Mouse (Mus musculus): Measurements from ENCODE around the gene Pqlc2.

The Pqlc2 gene

DNA sequence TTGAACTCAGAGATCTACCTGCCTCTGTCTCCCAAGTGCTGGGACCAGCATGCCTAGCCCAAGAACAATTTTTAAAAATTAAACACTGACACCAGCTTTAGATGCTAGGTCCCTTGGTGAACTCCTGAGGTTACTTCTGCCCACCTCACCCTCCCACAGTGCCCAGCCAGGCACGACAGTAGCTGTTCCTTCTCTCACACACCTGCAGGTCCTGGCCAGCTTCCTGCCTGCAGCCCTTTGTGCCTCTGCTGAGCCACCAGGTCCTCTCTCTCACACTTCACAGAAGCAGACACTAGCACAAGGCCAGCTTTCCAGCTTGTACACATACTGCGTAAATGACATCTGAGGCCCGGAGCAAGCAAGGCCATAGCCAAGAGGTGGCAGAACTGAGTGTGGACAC lies 5.0 kb downstream of the Pqlc2 start:
- no peak for DNase-seq (ENCODE audit: low read depth, low spot score)

DNA sequence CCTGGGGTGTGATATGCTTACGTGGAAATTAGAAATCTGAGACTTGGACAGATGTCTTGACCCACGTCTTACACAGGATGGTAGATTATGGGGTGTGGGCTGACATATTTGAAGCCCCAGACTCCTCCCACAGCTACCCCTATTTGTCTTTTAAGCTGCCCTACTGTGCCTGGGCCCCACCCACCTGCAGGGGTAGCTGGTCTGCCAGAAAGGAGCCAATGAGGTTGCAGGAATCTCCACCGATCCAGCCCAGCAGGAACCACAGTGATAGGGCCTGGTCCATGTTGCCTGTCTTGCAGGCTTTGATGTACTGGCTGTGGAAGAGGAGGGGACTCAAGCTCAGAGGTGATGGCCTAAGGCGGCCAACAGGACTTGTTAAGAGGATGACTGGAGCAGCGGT lies 8.3 kb downstream of the Pqlc2 start:
- no peak for DNase-seq (ENCODE audit: low read depth, low spot score)

DNA sequence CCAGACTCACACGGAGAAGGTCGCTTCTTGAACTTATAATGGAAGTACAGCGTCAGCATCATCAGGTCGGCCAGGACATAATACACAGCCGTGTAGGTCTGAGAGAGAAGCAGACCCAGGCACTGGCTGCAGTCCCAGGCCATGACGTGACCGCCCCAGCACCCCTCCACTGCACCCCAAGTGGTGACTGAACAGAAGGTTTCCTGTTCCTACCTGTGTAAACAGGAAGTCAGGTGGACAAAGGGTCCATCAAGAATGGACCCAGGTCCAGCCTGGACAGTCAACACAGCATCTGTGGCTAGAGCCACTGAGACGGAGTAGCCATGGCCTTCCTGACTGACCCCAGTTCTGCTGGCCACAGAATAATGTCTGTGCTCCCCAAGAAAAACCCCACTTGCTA lies 8.7 kb downstream of the Pqlc2 start:
- DNase-seq (ENCODE audit: low read depth, low spot score): no peak

DNA sequence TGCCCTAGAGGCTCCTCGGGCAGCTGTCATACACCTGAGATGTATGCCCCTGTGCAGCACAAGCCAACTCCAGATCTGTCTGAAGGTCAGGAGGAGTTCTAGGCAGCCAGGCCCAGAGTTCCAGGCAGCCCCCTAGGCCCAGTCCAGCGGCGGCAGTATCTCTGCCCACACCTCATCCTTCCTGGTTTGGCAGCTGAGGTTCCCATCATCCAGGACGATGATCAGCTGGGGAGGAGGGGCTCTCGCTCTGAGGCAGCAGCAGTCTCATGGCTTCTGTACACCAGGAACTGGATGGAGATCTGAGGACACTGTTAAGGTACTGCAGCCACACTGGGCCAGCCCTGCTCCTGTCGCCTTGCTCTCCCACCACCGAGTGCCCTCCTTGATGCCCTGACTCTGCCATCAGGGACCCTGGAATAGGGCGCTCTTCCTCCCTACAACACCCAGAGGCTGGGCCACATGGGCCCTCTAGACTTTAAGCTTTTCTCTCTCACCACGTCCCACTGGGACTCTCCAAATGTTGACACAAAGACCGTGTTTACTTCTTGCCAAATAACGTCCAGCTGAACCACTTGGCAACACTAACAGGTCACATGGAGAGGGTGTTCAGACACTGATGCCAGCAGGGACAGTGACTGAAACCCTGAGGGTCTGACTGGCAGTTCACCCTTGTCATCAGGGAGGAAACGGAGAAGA lies 11.7 kb downstream of the Pqlc2 start:
- no peak for DNase-seq (ENCODE audit: low read depth, low spot score)

DNA sequence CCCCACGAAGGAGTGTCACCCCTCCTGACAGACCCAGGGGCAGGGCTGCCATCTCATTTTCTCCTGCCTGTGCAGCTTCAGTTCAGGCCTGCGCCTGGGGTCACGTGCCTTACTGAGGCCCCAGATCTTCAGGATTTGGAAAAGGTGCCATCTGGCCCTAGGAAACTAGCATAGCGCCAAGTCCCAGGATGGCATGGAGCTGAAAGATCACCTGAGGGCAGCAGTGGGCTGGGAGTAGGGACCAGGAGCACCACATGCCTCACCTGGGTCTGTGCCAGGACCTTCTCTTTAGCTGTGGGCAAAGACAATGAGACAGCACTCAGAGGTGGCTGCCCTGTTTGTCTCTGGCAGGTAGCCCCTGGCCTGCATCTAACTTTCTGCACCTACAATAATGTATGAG lies 12.9 kb downstream of the Pqlc2 start:
- no peak for DNase-seq (ENCODE audit: low read depth, low spot score)

DNA sequence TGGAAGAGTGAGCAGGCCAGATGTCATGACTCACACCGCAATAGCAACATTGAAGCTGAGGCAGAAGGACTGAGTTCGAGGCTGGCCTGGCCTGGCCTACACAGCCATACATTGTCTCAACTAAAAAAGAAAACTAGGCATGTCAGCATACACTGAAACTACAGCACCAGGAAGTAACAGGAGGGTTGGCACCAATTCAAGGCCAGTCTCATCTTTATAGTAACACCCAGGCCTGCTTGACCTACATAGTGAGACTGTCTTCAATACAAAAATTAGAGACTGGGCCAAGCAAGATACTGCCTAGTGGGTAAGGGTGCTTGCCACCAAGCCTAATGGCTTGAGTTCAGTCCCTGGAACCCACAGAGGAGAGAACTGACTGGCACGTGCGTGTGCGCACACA lies 18.5 kb downstream of the Pqlc2 start:
- DNase-seq (ENCODE audit: low read depth, low spot score): no peak

DNA sequence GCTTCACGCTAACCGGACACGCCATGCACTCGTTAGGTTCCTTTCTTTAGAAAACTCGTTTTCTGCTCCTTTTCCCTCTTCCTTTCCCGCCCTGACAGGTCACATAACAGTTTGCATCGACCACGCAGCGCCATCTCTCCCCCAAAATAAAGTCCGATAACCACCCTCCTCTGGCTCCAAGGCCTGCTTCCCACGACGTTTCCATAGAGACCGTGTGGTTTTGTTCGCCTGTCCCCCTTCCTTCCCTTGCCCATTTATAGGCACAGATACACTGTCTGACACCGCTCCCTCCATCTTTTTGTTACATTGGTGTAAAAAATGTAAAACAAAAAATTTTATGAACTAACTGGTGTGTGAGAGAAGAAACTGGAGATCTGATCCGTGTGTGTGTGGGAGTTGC lies 19.4 kb downstream of the Pqlc2 start:
- no peak for DNase-seq (ENCODE audit: low read depth, low spot score)

DNA sequence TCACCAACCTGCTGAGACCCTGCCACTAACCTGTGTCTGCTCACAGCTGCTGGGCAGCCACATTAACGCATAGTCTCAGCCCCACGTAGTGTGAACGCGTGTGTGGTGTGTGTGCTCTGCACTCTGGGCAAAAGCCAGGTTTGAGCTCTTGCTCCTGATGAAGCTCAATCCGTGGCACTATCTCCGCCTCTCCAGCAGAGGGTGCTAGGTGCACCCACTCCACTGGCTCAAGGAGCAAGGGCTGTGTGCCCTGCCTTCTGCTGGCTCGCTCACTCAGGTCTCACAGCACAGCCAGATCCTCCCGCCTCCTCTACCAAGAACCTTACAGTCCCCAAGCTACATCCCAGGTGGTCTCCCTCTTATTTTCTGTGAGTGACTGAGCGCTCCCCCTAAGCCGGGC lies 21.5 kb downstream of the Pqlc2 start:
- no peak for DNase-seq (ENCODE audit: low read depth, low spot score)

DNA sequence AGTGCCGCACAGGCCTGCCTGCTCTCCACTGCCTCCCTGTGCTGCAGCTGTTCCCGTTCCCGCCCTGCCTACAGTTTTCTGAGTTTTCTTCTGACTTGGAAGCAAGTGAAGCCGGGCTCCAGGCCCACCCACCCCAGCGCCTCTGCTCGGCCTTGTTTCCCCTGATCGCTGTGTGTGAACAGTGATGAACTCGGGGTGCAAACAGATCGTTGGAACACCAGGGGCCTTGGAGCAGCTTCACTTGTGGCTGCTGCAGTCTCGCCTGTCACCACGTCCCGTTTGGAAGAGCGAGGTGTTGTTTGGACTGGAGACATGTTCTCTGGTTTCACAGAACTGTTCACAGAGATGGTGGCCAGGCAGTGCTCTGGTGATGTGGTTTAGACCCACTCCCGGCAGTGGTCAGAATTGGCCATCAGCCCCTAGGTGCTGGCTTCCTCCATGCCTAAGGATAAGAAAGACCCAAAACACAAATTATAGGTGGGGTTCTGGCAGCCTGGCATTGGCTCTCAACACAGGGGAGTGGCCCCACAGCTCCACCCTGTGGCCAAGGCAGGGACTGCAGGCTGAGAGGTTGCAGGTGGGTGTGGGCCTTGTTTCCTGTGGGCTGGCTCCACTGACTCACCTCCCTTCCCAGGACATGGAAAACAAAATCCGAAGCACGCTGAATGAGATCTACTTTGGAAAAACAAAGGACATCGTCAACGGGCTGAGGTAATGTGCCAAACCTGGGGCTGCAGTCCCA lies 23.2 kb downstream of the Pqlc2 start:
- DNase-seq (ENCODE audit: low read depth, low spot score): no peak

DNA sequence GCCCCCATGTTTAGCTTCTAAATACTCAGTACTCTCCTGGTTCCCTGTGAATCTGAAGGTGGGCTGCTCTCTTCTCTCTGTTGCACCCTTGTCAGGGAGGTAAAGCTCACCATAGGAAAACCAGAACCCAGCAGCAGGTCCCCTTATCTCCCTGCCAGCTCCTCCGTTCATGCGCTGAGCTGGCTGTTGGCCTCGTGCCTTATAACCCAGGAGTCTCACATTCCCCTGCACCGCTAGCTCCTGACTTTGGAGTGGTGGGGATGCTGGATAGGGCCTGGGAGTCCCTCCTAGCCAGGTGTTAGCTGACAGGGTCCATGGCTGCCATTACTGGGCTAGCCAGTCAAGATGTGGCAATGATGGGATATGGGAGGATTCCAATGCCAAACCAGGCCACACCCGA lies 24.3 kb downstream of the Pqlc2 start:
- DNase-seq (ENCODE audit: low read depth, low spot score): no peak

DNA sequence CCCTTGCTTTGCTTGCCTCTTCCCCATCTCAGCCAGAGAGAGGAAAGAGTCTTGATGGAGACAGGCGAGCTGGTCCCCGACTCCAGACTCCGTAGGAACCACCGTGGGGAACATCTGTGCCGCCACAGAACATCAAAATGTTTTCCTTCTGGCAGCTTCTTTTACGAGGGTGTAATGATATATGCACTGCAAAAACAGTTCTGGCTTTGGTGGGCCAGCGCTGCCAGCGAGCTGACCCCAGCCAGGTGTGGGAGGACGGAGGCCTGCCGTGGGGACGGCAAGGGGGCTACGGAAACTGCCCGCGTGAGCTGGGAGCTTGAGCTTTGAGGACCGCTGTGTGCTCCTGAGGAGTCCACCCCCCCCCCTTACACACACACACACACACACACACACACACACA lies 25.6 kb downstream of the Pqlc2 start:
- no peak for DNase-seq (ENCODE audit: low read depth, low spot score)

DNA sequence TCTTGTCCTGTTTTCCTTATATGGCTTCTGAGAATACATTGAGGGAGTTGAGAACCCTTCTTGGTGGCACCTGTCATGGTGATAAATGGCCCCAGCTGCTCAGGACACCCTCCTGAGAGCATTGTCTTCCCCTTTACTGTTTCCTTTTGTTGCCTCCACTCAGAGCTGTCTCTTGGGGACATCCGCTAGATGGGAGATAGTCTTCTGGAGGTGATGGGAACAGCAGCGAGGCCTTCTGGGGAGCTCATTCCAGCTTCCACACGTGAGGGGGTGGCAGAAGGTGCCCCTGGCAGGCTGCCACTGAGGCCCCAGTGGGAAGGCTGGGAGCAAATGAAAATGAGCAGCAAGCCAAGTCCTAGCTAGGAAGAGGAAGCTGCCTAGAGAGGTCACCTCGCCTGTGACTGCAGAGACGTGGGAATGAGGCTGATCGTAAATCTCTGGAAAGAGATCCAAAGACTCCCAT lies 27.5 kb downstream of the Pqlc2 start:
- DNase-seq (ENCODE audit: low read depth, low spot score): no peak

DNA sequence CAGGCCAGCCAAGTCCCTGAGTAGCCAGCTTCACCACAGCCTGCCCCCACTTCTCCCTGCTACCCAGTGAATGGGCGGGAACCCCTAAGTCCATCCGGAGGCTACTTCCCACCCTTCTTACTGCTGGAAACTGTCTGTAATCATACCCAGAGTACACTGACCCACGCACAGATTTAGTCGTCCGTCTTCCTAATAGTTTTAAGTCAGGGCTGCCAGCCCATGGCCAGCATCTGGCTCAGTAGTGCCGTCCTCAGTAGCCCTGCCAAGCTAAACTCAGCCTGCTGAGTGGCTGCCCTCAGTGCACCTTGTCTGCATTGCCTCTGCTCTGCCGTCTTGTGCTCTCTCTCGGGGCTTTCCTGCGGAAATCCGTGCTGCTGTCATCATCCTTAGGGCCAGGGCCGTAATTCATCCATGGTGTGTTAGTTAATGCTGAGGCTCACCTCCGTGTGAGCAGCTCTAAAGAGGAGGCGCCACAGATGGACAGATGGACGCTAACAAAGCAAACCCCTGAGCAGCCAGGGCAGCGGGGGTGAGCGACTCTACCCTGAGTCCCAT lies 28.6 kb downstream of the Pqlc2 start:
- no peak for DNase-seq (ENCODE audit: low read depth, low spot score)

DNA sequence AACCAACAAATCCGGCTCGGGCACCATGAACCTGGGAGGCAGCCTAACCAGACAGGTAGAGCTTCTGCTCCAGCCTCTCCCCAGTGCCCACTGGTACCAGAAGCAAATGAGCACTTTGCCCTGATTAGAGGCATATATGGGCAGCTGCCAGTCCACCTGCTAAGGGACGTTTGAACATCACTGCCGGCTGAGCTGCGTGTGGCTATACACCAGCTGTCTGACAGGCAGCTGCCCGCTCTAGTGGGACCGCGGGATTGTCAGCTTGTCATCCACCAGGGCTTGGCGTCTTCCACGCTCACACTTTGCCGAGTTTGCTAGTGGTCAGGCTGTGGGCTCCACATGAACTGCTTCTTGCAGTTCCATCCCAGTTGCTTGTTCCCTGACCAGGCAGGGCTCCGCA lies 30.0 kb downstream of the Pqlc2 start:
- no peak for DNase-seq (ENCODE audit: low read depth, low spot score)

DNA sequence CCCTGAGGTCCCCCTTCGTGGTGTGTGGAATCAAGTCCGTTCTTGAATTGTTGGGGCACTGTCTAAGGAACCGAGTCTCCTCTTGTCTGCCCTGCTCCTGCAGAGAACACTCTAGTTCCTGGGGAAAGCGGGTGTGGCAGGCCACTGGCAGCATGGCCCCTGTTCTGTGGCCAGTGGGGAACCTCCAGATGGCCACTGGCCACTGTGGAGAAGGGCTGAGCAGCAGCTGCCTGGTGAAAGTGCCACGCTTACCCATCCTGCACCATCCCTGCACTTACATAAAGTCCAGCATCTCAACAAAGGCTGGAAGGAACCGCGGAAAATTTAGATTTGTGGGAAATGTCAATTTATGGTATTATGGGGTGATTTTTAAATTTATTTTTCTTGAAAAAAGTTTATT lies 34.1 kb downstream of the Pqlc2 start:
- DNase-seq (ENCODE audit: low read depth, low spot score): no peak

DNA sequence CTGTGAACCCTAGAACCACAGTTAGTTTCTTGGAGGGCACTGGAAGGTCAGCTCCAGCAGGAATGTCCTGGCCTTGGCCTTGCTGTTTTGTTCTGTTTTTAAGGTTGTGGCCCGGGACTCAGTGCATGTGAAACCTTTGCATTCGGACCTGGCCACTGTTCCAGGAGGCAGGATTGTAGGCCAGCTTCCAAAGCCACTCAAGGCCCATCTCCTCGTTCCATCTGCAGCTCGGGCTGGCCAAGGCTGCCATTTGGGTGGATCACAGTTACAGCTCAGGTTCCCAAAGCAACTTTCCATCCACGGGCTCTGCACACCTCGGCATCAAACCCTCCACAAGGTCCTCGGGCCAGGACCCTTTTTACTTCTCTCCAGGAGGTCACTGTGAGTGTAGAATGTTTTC lies 35.9 kb downstream of the Pqlc2 start:
- DNase-seq (ENCODE audit: low read depth, low spot score): no peak

DNA sequence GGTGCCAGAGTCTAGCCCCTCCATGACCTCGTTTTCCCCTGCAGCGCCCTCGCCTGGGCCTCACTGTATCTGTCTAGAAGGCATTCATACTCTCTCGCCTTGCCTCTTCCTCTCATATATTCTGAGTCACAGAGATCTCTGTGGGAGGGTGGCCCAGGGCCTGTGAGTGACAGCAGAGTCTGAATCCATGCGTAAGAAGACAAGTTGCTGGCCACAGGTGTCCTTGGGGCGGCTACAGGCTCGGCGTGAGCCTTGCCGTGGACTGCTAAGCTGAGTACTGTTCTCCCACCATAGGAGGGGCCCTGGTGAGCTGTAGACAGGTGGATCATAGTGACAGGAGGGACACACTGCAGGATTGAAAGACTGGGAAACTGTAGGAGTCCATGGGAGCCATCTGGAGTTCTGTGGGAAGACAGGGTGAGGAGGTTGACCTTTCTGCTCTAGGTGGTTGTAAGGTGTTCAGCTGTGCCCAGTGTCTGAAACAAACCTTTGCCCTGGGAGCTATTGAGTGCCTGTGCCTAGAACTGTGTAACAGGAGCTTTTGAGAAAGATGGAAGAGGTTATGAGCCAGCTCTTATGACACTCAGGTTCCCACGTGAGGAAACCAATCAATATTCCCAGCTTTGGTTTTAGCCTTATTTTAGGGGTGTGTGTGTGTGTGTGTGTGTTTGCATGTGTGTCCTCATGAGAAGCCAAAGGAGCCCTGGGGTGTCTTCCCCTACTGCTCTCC lies 37.4 kb downstream of the Pqlc2 start:
- DNase-seq (ENCODE audit: low read depth, low spot score): no peak

DNA sequence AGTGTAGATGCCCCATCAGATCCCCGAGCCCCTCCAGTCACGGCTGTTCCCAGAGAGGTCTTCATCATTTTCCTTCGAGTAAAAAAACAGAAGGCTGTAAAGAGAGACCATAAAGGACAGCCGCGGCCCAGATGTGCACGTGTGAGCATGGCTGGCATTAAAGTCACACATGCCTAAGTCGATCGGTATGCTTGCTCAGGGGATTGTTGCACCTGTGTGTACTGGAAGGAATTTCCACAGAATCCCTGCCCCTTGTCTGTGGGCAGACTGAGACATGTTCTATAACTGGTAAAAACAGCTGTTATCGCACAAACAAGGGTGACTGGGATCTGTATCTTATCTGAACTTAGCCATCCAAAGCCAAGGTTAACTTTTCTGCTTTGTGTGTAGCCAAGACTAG lies 38.9 kb downstream of the Pqlc2 start:
- DNase-seq (ENCODE audit: low read depth, low spot score): no peak

DNA sequence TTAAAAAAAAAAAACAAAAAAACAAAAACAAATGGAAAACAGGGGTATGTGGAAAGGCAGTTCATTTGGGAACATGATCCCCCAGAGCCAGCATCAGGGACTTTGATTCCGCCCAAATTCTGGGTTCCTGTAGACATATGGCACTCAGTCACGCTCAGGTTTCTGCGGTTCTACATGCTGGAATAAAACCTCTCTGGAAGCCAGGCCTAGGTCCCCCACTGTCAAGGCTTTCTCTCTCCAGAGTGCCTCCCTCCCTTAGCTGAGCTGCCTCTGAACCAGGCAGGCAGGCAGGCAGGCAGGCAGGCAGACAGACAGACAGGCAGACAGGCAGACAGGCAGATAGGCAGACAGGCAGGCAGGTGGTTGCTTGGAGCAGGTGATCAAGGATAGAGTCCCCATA lies 40.3 kb downstream of the Pqlc2 start:
- no peak for DNase-seq (ENCODE audit: low read depth, low spot score)

DNA sequence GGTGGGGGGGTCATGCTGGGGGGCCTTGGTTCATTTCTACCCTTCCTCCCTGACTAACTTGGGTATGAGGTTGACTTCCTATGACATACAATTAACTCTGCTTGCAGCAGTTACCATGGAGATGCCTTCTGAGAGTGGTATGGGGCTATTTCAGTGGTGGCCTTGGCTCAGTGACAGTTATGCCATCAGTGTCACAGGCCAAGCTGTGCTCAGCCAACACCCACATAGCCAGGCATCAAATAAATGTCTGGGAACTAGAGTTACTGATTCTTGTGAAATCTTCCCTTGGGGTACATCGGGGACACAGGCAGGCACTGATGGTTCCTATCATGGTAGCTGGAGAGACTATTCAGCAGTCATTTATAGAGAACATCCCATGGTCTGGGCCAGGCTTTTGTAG lies 42.3 kb downstream of the Pqlc2 start:
- DNase-seq (ENCODE audit: low read depth, low spot score): no peak

DNA sequence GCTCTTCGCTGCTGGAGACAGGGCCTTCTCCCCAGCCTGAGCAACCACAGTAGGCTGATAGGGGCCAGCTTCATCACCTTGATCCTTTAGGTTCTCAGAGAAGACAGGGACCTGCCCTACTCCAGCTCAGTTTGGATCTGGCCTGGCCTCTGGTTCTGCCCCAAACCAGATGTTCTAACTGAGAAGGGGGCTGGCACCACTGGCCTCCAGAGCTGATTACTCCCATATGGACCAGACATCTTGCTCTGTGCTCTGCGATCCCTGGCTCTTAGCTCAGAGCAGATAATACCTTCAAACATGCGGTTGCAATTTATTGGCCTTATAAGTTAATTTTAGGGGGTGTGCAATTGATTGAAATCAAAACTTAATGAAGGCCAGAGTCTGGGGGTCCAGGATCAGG lies 43.2 kb downstream of the Pqlc2 start:
- no peak for DNase-seq (ENCODE audit: low read depth, low spot score)

DNA sequence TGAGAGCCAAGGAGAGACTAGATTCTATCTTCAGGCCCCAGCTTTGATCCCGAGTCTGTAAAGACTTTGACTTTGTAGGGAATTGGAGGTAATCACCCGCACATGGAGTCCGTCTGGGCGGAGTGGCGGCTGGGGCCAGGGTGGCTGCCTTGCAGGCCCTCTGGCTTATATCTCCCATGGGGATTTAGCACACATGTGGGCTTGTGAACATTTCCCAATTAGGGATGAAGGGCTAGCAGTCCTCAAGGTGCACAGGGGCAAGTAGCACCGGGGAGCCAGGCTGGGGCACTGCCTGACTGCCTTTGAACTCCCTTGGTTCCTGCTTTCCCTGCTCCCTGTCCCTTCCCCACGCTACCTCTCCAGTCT lies 44.0 kb downstream of the Pqlc2 start:
- DNase-seq (ENCODE audit: low read depth, low spot score): no peak
